Mouse (Mus musculus) stomach, embryonic 14.5 days (tissue): ENCODE data around the gene Egfl8. TPM values are rescaled to one million over a fixed set of nuclear protein-coding genes. Genes with fewer than 3 reads are reported as not detected.

ENCODE experiments used
- ATAC-seq: fragments of 200-750 bp; cut with Nextera tagmentation; 2 replicates; pipeline ENCODE4 v1.8.0; 2017; ENCODE audit warnings: low read depth, moderate TSS enrichment; ENCODE audit not compliant: insufficient number of reproducible peaks, insufficient read depth, low FRiP score
- H3K27ac ChIP-seq: fragments of 300-500 bp; sonication (generic); 2 replicates; pipeline ENCODE4 v1.5.1; 2014; ENCODE audit warnings: mild to moderate bottlenecking, low read length, moderate library complexity, mixed read lengths
- H3K27me3 ChIP-seq: fragments of 300-500 bp; sonication (generic); 2 replicates; pipeline ENCODE4 v1.6.1; 2014; ENCODE audit warnings: low read length, control low read depth, mixed read lengths; ENCODE audit not compliant: control insufficient read depth, insufficient read depth
- H3K36me3 ChIP-seq: fragments of 300-500 bp; sonication (generic); 2 replicates; pipeline ENCODE4 v1.6.1; 2014; ENCODE audit warnings: mild to moderate bottlenecking, control low read depth, low read length, moderate library complexity, mixed read lengths; ENCODE audit not compliant: control insufficient read depth, insufficient read depth
- H3K4me1 ChIP-seq: fragments of 300-500 bp; sonication (generic); 2 replicates; pipeline ENCODE4 v1.6.1; 2014; ENCODE audit warnings: low read length, control low read depth, mixed read lengths; ENCODE audit not compliant: control insufficient read depth, insufficient read depth
- H3K4me2 ChIP-seq: fragments of 300-500 bp; sonication (generic); replicated peaks from 2 replicates; pipeline ENCODE4 v1.6.1; 2014; ENCODE audit warnings: low read depth, low read length, control low read depth
- H3K4me3 ChIP-seq: fragments of 300-500 bp; sonication (generic); 2 replicates; pipeline ENCODE4 v1.5.1; 2014; ENCODE audit warnings: low read depth, low read length, control low read depth
- H3K9ac ChIP-seq: fragments of 300-500 bp; sonication (generic); replicated peaks from 2 replicates; pipeline ENCODE4 v1.6.1; 2014; ENCODE audit warnings: low read depth, mild to moderate bottlenecking, control low read depth, low read length, moderate library complexity, mixed read lengths
- H3K9me3 ChIP-seq: fragments of 300-500 bp; sonication (generic); 2 replicates; pipeline ENCODE4 v1.6.1; 2016; ENCODE audit warnings: low read depth, low read length, control low read depth; ENCODE audit not compliant: control insufficient read depth
- WGBS: fragments of 180-500 bp; shearing (Covaris S2); extraction: QIAGEN DNeasy Blood & Tissue Kit; methylation state at CpG from one replicate; pipeline ENCODE4 v1.1.7; 2014; 5-methylcytosine and 5-hydroxymethylcytosine counted together
- polyA plus RNA-seq: library from polyadenylated mRNA; unstranded; fragments of >200 nt; fragmentation: Nextera tagmentation; extraction: Ambion mirVana; gene quantifications from 2 replicates; pipeline ENCODE4 v1.2.1, GENCODE M21; 2014

The Egfl8 gene
- polyA plus RNA-seq, 1 experiment from 2014 or later, result 4.2 TPM

- Histone ChIP-seq H3K36me3 (peaks cover 45% of the 10 kb centered on the region), H3K9me3 (no peaks in the 10 kb centered on the region), H3K27me3 (no peaks in the 10 kb centered on the region), H3K9ac (no peak overlapping the region), H3K27ac (no peak overlapping the region), H3K4me3 (no peak overlapping the region), H3K4me1 (peaks cover 20% of the 10 kb centered on the region), H3K4me2 (no peak overlapping the region)
- 64% methylated on average over 9 of the region's 9 CpGs for WGBS
- ATAC-seq, result no peak
Observed at GRCm38 (mm10) chr17:34653746-34654285, 38.0 kb upstream of the Egfl8 start.

GRCm38 (mm10) chr17:34652985-34653384 lies 37.2 kb upstream of the Egfl8 start:
- Histone ChIP-seq H3K4me1 (peaks cover 23% of the 10 kb centered on the region), H3K4me3 (no peak overlapping the region), H3K4me2 (no peak overlapping the region), H3K27ac (no peak overlapping the region), H3K36me3 (peaks cover 45% of the 10 kb centered on the region), H3K9ac (no peak overlapping the region), H3K9me3 (no peaks in the 10 kb centered on the region), H3K27me3 (no peaks in the 10 kb centered on the region)
- 89% methylated on average over 8 of the region's 8 CpGs for WGBS
- no peak for ATAC-seq

- no peak for ATAC-seq
- H3K4me1 ChIP-seq, result peaks cover 27% of the 10 kb centered on the region
- no peak overlapping the region for H3K4me2 ChIP-seq
- H3K36me3 ChIP-seq, result peaks cover 45% of the 10 kb centered on the region
- no peaks in the 10 kb centered on the region for H3K9me3 ChIP-seq
- H3K27me3 ChIP-seq, result no peaks in the 10 kb centered on the region
- H3K9ac ChIP-seq, result no peak overlapping the region
- no peak overlapping the region for H3K27ac ChIP-seq
- WGBS, result 86% methylated on average over 10 of the region's 10 CpGs
- H3K4me3 ChIP-seq, result no peak overlapping the region
Observed at GRCm38 (mm10) chr17:34652546-34652945, 36.8 kb upstream of the Egfl8 start.

GRCm38 (mm10) chr17:34651507-34652221 lies 35.9 kb upstream of the Egfl8 start:
- Histone ChIP-seq H3K9me3 (no peaks in the 10 kb centered on the region), H3K27me3 (no peaks in the 10 kb centered on the region), H3K27ac (no peak overlapping the region), H3K36me3 (peaks cover 45% of the 10 kb centered on the region), H3K9ac (no peak overlapping the region), H3K4me1 (peaks cover 27% of the 10 kb centered on the region), H3K4me2 (no peak overlapping the region), H3K4me3 (no peak overlapping the region)
- 51% methylated on average over 19 of the region's 19 CpGs for WGBS
- ATAC-seq, result no peak

- H3K4me3 ChIP-seq, result no peak overlapping the region
- peaks cover 18% of the 10 kb centered on the region for H3K4me1 ChIP-seq
- H3K4me2 ChIP-seq, result no peak overlapping the region
- no peak overlapping the region for H3K9ac ChIP-seq
- no peaks in the 10 kb centered on the region for H3K9me3 ChIP-seq
- H3K36me3 ChIP-seq, result peaks cover 45% of the 10 kb centered on the region
- no peak overlapping the region for H3K27ac ChIP-seq
- WGBS, result 92% methylated on average over 14 of the region's 14 CpGs
- no peak for ATAC-seq
- no peaks in the 10 kb centered on the region for H3K27me3 ChIP-seq
Observed at GRCm38 (mm10) chr17:34650781-34651180, 35.0 kb upstream of the Egfl8 start.

- Histone ChIP-seq H3K4me2 (no peak overlapping the region), H3K4me1 (peaks cover 7% of the 10 kb centered on the region; the same call in 1 of the 2 replicates), H3K36me3 (peaks cover 45% of the 10 kb centered on the region), H3K27me3 (no peaks in the 10 kb centered on the region), H3K27ac (no peak overlapping the region), H3K9me3 (no peaks in the 10 kb centered on the region), H3K4me3 (no peak overlapping the region), H3K9ac (no peak overlapping the region)
- ATAC-seq, result no peak
- 90% methylated on average over 18 of the region's 18 CpGs for WGBS
Observed at GRCm38 (mm10) chr17:34649106-34649864, 33.5 kb upstream of the Egfl8 start.

GRCm38 (mm10) chr17:34648141-34648890 lies 32.5 kb upstream of the Egfl8 start:
- H3K4me3 ChIP-seq, result peak overlapping the region; percentile 91; the same call in 1 of the 2 replicates
- no peaks in the 10 kb centered on the region for H3K9me3 ChIP-seq
- peak overlapping the region; percentile 91 for H3K4me2 ChIP-seq
- H3K36me3 ChIP-seq, result peaks cover 37% of the 10 kb centered on the region
- H3K27me3 ChIP-seq, result no peaks in the 10 kb centered on the region
- WGBS, result 82% methylated on average over 16 of the region's 16 CpGs
- H3K9ac ChIP-seq, result peak overlapping the region; percentile 84; the same call in 1 of the 2 replicates
- no peak for ATAC-seq
- no peak overlapping the region for H3K27ac ChIP-seq
- H3K4me1 ChIP-seq, result peaks cover 6% of the 10 kb centered on the region; the same call in 1 of the 2 replicates
